Mouse (Mus musculus): ENCODE results near the gene Lrmp. TPM values are rescaled to one million over a fixed set of nuclear protein-coding genes. Genes with fewer than 3 reads are reported as not detected.

The Lrmp gene
- polyA plus RNA-seq, 1 experiment from 2014 or later = 2.4 TPM

GRCm38 (mm10) chr6:145145173-145145572, 29.7 kb downstream of the Lrmp start:
- Histone ChIP-seq H3K4me3 (no peak overlapping the region), H3K4me1 (no peaks in the 10 kb centered on the region), H3K9ac (no peak overlapping the region), H3K27ac (no peak overlapping the region), H3K9me3 (no peaks in the 10 kb centered on the region), H3K4me2 (replicated peaks) (no peak overlapping the region), H3K27me3 (replicated peaks) (no peaks in the 10 kb centered on the region), H3K36me3 (no peaks in the 10 kb centered on the region)
- WGBS = 75% methylated on average over 7 of the region's 7 CpGs
- no peak for ATAC-seq (ENCODE audit: low FRiP score, low read depth)

GRCm38 (mm10) chr6:145147716-145148115, 32.3 kb downstream of the Lrmp start:
- ATAC-seq (ENCODE audit: low FRiP score, low read depth) = no peak
- Histone ChIP-seq H3K36me3 (no peaks in the 10 kb centered on the region), H3K27ac (no peak overlapping the region), H3K4me3 (no peak overlapping the region), H3K27me3 (replicated peaks) (no peaks in the 10 kb centered on the region), H3K9me3 (no peaks in the 10 kb centered on the region), H3K9ac (no peak overlapping the region), H3K4me2 (replicated peaks) (no peak overlapping the region), H3K4me1 (no peaks in the 10 kb centered on the region)
- 93% methylated on average over 16 of the region's 16 CpGs for WGBS

- no peak for ATAC-seq (ENCODE audit: low FRiP score, low read depth)
- H3K9ac ChIP-seq = no peak overlapping the region
- no peak overlapping the region for H3K4me2 ChIP-seq (replicated peaks)
- no peaks in the 10 kb centered on the region for H3K27me3 ChIP-seq (replicated peaks)
- H3K36me3 ChIP-seq = no peaks in the 10 kb centered on the region
- H3K9me3 ChIP-seq = no peaks in the 10 kb centered on the region
- WGBS = 60% methylated on average over 9 of the region's 9 CpGs
- no peak overlapping the region for H3K4me3 ChIP-seq
- no peak overlapping the region for H3K27ac ChIP-seq
- no peaks in the 10 kb centered on the region for H3K4me1 ChIP-seq
Measured at GRCm38 (mm10) chr6:145149054-145149453, 33.6 kb downstream of the Lrmp start.

GRCm38 (mm10) chr6:145158619-145159018, 43.2 kb downstream of the Lrmp start:
- H3K9me3 ChIP-seq = no peaks in the 10 kb centered on the region
- no peak overlapping the region for H3K27ac ChIP-seq
- no peak overlapping the region for H3K4me2 ChIP-seq (replicated peaks)
- no peaks in the 10 kb centered on the region for H3K36me3 ChIP-seq
- H3K4me3 ChIP-seq = no peak overlapping the region
- ATAC-seq (ENCODE audit: low FRiP score, low read depth) = no peak
- WGBS = 82% methylated on average over 4 of the region's 4 CpGs
- no peaks in the 10 kb centered on the region for H3K27me3 ChIP-seq (replicated peaks)
- H3K9ac ChIP-seq = no peak overlapping the region
- no peaks in the 10 kb centered on the region for H3K4me1 ChIP-seq

GRCm38 (mm10) chr6:145160581-145160980, 45.1 kb downstream of the Lrmp start:
- Histone ChIP-seq H3K9ac (no peak overlapping the region), H3K4me3 (no peak overlapping the region), H3K4me2 (replicated peaks) (no peak overlapping the region), H3K27me3 (replicated peaks) (no peaks in the 10 kb centered on the region), H3K9me3 (no peaks in the 10 kb centered on the region), H3K36me3 (no peaks in the 10 kb centered on the region), H3K4me1 (no peaks in the 10 kb centered on the region), H3K27ac (no peak overlapping the region)
- 71% methylated on average over 5 of the region's 5 CpGs for WGBS
- ATAC-seq (ENCODE audit: low FRiP score, low read depth) = no peak

GRCm38 (mm10) chr6:145171892-145172606, 56.6 kb downstream of the Lrmp start:
- H3K36me3 ChIP-seq = no peaks in the 10 kb centered on the region
- ATAC-seq (ENCODE audit: low FRiP score, low read depth) = no peak
- WGBS = 78% methylated on average over 14 of the region's 14 CpGs
- H3K27me3 ChIP-seq (replicated peaks) = 0 out of 2 replicates have a peak, but pooled peaks cover 7% of the 10 kb centered on the region
- no peak overlapping the region for H3K27ac ChIP-seq
- no peak overlapping the region for H3K9ac ChIP-seq
- H3K9me3 ChIP-seq = no peaks in the 10 kb centered on the region
- H3K4me1 ChIP-seq = peaks cover 21% of the 10 kb centered on the region
- H3K4me3 ChIP-seq = no peak overlapping the region
- no peak overlapping the region for H3K4me2 ChIP-seq (replicated peaks)

- H3K27ac ChIP-seq = no peak overlapping the region
- H3K4me3 ChIP-seq = no peak overlapping the region
Measured at GRCm38 (mm10) chr6:145173781-145174191, 58.3 kb downstream of the Lrmp start.

GRCm38 (mm10) chr6:145175571-145175981, 60.1 kb downstream of the Lrmp start:
- H3K4me3 ChIP-seq = no peak overlapping the region
- no peaks in the 10 kb centered on the region for H3K36me3 ChIP-seq
- peaks cover 21% of the 10 kb centered on the region for H3K4me1 ChIP-seq
- H3K9ac ChIP-seq = no peak overlapping the region
- 0 out of 2 replicates have a peak, but pooled peaks cover 7% of the 10 kb centered on the region for H3K27me3 ChIP-seq (replicated peaks)
- peak overlapping the region; percentile 26 for H3K4me2 ChIP-seq (replicated peaks)
- ATAC-seq (ENCODE audit: low FRiP score, low read depth) = no peak
- no peak overlapping the region for H3K27ac ChIP-seq
- H3K9me3 ChIP-seq = no peaks in the 10 kb centered on the region
- WGBS = 30% methylated on average over 9 of the region's 9 CpGs

More at GRCm38 (mm10) chr6:145173781-145174191, 58.3 kb downstream of the Lrmp start:
- H3K4me2 ChIP-seq (replicated peaks) = peak overlapping the region; percentile 38
- H3K27me3 ChIP-seq (replicated peaks) = 0 out of 2 replicates have a peak, but pooled peaks cover 7% of the 10 kb centered on the region
- WGBS = 6% methylated on average over 11 of the region's 11 CpGs
- H3K9ac ChIP-seq = no peak overlapping the region
- H3K36me3 ChIP-seq = no peaks in the 10 kb centered on the region
- peaks cover 21% of the 10 kb centered on the region for H3K4me1 ChIP-seq
- no peaks in the 10 kb centered on the region for H3K9me3 ChIP-seq
- ATAC-seq (ENCODE audit: low FRiP score, low read depth) = peak; percentile 75

GRCm38 (mm10) chr6:145176474-145176873, 61.0 kb downstream of the Lrmp start:
- 42% methylated on average over 10 of the region's 10 CpGs for WGBS
- no peak overlapping the region for H3K9ac ChIP-seq
- ATAC-seq (ENCODE audit: low FRiP score, low read depth) = no peak
- H3K27me3 ChIP-seq (replicated peaks) = 0 out of 2 replicates have a peak, but pooled peaks cover 7% of the 10 kb centered on the region
- H3K4me1 ChIP-seq = peaks cover 21% of the 10 kb centered on the region
- no peaks in the 10 kb centered on the region for H3K36me3 ChIP-seq
- no peak overlapping the region for H3K4me3 ChIP-seq
- H3K27ac ChIP-seq = no peak overlapping the region
- no peak overlapping the region for H3K4me2 ChIP-seq (replicated peaks)
- no peaks in the 10 kb centered on the region for H3K9me3 ChIP-seq

- Histone ChIP-seq H3K4me2 (replicated peaks) (no peak overlapping the region), H3K9me3 (no peaks in the 10 kb centered on the region), H3K36me3 (no peaks in the 10 kb centered on the region), H3K4me3 (no peak overlapping the region), H3K27ac (no peak overlapping the region), H3K9ac (no peak overlapping the region), H3K4me1 (peaks cover 8% of the 10 kb centered on the region), H3K27me3 (replicated peaks) (0 out of 2 replicates have a peak, but pooled peaks cover 7% of the 10 kb centered on the region)
- ATAC-seq (ENCODE audit: low FRiP score, low read depth) = no peak; the same call in 1 of the 2 replicates
- WGBS = 21% methylated on average over 6 of the region's 6 CpGs
Measured at GRCm38 (mm10) chr6:145179665-145180064, 64.2 kb downstream of the Lrmp start.

GRCm38 (mm10) chr6:145182044-145182443, 66.6 kb downstream of the Lrmp start:
- no peaks in the 10 kb centered on the region for H3K36me3 ChIP-seq
- no peak overlapping the region for H3K4me3 ChIP-seq
- no peaks in the 10 kb centered on the region for H3K9me3 ChIP-seq
- no peak overlapping the region for H3K4me2 ChIP-seq (replicated peaks)
- no peak overlapping the region for H3K27ac ChIP-seq
- no peak overlapping the region for H3K9ac ChIP-seq
- no peaks in the 10 kb centered on the region for H3K4me1 ChIP-seq
- WGBS = 81% methylated on average over 8 of the region's 8 CpGs
- no peak for ATAC-seq (ENCODE audit: low FRiP score, low read depth)
- no peaks in the 10 kb centered on the region for H3K27me3 ChIP-seq (replicated peaks)

GRCm38 (mm10) chr6:145186096-145186495, 70.6 kb downstream of the Lrmp start:
- Histone ChIP-seq H3K27ac (no peak overlapping the region), H3K27me3 (replicated peaks) (no peaks in the 10 kb centered on the region), H3K9ac (no peak overlapping the region), H3K9me3 (no peaks in the 10 kb centered on the region), H3K4me3 (no peak overlapping the region), H3K4me2 (replicated peaks) (no peak overlapping the region), H3K36me3 (no peaks in the 10 kb centered on the region), H3K4me1 (no peaks in the 10 kb centered on the region)
- WGBS = 89% methylated on average over 1 of the region's 1 CpGs
- ATAC-seq (ENCODE audit: low FRiP score, low read depth) = no peak
